Mouse (Mus musculus): Measurements from ENCODE around the gene Bcl2l2.

DNA sequence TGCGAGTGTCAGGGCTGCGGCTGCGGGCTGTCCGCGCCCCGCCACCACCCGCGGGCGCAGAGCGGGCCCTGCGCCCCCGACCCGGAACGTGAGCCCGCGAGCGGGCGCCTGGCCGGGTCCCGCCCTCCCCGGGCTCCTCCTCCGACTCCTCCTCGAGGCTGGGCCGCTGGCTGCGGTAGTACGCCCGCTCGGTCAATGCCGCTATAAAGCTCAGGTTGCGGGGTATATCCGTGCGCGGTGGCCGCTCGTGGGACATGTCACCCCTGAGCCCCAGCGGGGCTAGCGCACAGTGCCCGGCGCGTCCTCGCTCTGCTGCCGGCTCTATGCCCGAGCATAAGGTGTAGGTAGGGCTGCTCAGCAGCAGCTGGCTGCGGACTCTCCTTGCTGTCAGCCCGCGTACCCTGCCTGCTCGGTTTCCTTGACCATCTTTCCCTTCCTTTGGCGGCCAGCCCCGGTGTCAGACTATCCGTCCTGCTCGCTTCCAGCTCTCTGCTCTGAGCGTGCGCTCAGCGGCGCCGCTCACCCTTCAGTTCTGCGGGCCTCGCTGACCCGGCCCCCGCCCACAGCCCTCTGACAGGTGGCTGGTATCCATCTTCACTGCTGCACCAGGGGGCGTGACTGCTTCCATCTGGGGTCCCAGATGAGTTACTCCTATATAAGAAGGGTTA is 6.0 kb upstream of the Bcl2l2 start, which contains the start of gene Ppp1r3e:
- TF ChIP-seq POLR2A (IDR thresholded peaks at IDR 0.05; ENCODE audit: extremely low read depth, insufficient read depth, low read length), result peak; percentile 30; the same call in 1 of the 2 replicates
- TF ChIP-seq CTCF (IDR thresholded peaks at IDR 0.05; ENCODE audit: low read depth, low read length), result no peak
